Mouse (Mus musculus) G1E-ER4 (cell line): ENCODE results near the gene Sos1. TPM values are rescaled to one million over a fixed set of nuclear protein-coding genes. Genes with fewer than 3 reads are reported as not detected.

Experiments
- GATA1 ChIP-seq: IDR thresholded peaks from one replicate; pipeline ENCODE4 v1.8.0; 2012; ENCODE audit warnings: low read length, inconsistent platforms
- polyA plus RNA-seq: library from polyadenylated mRNA; stranded (reverse); fragments of >175 nt; gene quantifications from 2 replicates; pipeline ENCODE4 v1.2.3, GENCODE M21; 2012

Gene Sos1
- polyA plus RNA-seq, 1 experiment: 3.8 TPM

- TF ChIP-seq GATA1: no peak
Measured at GRCm38 (mm10) chr17:80391423-80392403, 88.5 kb downstream of the Sos1 start.

- no peak for TF ChIP-seq GATA1
Measured at GRCm38 (mm10) chr17:80390024-80390423, 90.2 kb downstream of the Sos1 start.

DNA sequence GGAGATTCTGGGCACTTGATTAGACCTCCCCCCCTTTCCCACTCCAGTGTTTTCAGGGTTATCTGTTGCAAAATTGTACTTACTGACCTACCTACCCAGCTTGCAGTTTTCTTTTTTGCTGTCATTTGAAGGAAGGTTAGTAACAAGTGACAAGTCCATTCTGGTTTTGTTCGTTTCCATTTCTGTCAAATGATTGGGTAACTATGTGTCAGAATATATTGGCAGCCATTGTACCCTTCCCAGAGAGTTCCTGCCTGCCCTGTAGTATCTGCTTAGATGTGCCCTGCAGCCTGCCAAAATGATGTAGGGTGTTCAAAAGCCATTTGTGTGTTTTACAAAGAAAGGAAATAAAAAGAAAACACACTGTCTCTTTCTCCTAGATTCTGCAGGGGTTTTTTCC lies 94.6 kb downstream of the Sos1 start:
- TF ChIP-seq GATA1: no peak

GRCm38 (mm10) chr17:80373726-80374096 lies 106.5 kb downstream of the Sos1 start:
- no peak for TF ChIP-seq GATA1

DNA sequence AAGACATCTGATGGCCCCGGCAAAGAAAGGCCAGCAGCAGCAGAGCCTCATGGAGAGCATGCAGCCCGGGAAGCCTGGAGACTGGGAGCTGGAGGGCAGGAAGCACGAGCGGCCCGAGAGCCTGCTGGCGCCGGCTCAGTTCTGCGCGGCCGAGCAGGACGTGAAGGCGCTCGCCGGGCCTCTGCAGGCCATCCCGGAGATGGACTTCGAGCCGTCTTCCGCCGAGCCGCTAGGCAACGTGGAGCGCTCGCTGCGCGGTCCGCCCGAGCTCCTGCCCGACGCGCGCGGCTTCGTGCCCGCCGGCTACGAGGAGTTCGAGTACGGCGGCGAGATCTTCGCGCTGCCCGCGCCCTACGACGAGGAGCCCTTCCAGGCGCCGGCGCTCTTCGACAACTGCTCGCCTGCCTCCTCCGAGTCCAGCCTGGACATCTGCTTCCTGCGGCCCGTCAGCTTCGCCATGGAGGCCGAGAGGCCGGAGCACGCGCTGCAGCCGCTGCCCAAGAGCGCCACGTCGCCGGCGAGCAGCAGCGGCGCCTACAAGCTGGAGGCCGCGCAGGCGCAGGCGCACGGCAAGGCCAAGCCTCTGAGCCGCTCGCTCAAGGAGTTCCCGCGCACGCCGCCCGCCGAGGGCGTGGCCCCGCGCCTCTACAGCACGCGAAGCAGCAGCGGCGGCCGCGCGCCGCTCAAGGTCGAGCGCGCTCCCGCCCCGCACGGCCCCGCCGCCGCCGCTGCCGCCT lies 107.1 kb downstream of the Sos1 start, which contains the start of gene Gm10190:
Gene Gm10190 (minus strand): TSS at position 553 of the 737 bp plus-strand sequence.
- TF ChIP-seq GATA1: no peak

GRCm38 (mm10) chr17:80368606-80369005 lies 111.6 kb downstream of the Sos1 start:
- no peak for TF ChIP-seq GATA1

GRCm38 (mm10) chr17:80367276-80367675 lies 113.0 kb downstream of the Sos1 start:
- TF ChIP-seq GATA1: no peak

DNA sequence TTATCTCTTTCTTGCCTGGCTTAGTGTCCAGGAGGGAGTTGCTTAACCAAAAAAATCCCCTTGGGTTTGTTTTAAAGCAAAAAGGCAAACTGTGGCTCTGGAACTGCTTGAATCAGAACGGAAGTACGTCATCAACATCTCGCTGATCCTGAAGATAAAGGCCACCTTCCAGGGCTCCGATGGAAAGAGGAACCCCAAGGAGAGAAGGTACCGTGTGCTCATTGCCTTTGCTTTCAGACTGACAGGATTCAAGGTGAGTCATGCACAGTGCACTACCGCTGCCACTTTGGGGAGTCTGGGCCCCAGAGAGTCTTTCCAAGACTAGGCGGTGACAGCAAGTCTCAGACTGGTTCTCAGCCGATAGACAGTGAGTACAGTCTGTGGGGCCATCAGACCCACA lies 120.0 kb downstream of the Sos1 start:
- no peak for TF ChIP-seq GATA1

- no peak for TF ChIP-seq GATA1
Measured at GRCm38 (mm10) chr17:80347234-80347633, 133.0 kb downstream of the Sos1 start.

DNA sequence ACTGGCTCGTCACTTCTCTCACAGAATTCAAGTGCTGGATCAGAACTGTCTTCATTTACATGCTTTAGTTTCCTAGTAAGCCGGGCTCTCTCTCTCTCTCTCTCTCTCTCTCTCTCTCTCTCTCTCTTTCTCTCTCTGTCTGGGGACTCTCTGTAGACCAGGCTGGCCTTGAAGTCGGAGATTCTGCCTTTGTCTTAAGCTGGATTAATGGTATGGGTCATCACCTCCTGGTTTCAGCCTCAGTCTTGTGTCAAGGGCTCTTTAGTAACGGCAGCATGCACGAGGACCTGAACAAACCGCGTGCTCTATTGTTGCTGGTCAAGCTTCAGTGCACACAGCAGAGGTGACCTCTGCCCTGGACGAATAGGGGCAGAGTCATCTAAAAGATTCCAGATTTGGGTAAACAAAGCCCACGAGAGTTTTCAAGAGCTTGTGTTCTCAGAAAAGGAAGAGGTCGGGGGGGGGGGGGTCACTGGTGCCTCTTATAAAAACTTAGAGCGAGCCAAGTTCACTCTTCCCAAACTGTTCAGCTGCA lies 133.6 kb downstream of the Sos1 start:
- TF ChIP-seq GATA1: no peak

DNA sequence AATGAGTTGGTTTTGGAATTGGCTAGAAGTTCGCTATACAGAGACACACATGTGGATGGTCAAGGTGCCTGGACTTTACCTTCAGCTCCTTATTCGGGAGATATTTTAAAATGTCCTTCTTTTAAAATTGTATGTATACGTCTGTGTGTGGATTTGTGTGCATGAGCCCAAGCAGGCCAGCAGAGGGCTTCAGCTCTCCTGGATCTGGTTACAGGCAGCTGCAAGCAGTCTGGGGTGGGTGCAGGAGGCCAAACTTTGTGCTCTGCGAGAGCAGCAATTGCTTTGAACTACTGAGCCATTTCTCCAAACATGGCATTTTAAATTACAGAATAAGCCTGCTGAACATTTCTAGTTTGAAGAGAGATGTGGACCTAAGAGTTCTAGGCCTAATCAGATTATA lies 135.0 kb downstream of the Sos1 start:
- TF ChIP-seq GATA1: no peak

Other genes with a start within 250 kb of the Sos1 start
- 0.85 and 1.2 TPM in 2 replicates for gene Morn2, start 190.2 kb downstream of the Sos1 start, polyA plus RNA-seq
- 4.0 and 5.0 TPM in 2 replicates for gene Dhx57, start 190.0 kb downstream of the Sos1 start, polyA plus RNA-seq
- not detected in 2 replicates for gene Arhgef33, start 173.0 kb downstream of the Sos1 start, polyA plus RNA-seq
- not detected in 2 replicates for gene Gm10190, start 106.9 kb downstream of the Sos1 start, polyA plus RNA-seq
- gene Cdkl4, start 97.4 kb upstream of the Sos1 start, polyA plus RNA-seq: not detected in 2 replicates
- not detected in 2 replicates for gene Map4k3, start 248.0 kb upstream of the Sos1 start, polyA plus RNA-seq